Mouse (Mus musculus) limb, embryonic 13.5 days (tissue): Measurements from ENCODE around the gene Nav3. TPM values are rescaled to one million over a fixed set of nuclear protein-coding genes. Genes with fewer than 3 reads are reported as not detected.

Experiments
- ATAC-seq: fragments of 200-750 bp; cut with Nextera tagmentation; 2 replicates; pipeline ENCODE4 v1.8.0; 2017; ENCODE audit warnings: low read depth, moderate number of reproducible peaks, moderate TSS enrichment; ENCODE audit not compliant: low FRiP score
- H3K27ac ChIP-seq: fragments of 300-500 bp; sonication (generic); 2 replicates; pipeline ENCODE4 v1.5.1; 2015; ENCODE audit warnings: inconsistent platforms, mild to moderate bottlenecking, moderate library complexity
- H3K27me3 ChIP-seq: fragments of 300-500 bp; sonication (generic); 2 replicates; pipeline ENCODE4 v1.6.1; 2015; ENCODE audit warnings: mild to moderate bottlenecking, inconsistent platforms
- H3K36me3 ChIP-seq: fragments of 300-500 bp; sonication (generic); 2 replicates; pipeline ENCODE4 v1.6.1; 2015; ENCODE audit warnings: inconsistent platforms, mild to moderate bottlenecking, moderate library complexity
- H3K4me1 ChIP-seq: fragments of 300-500 bp; sonication (generic); 2 replicates; pipeline ENCODE4 v1.6.1; 2015; ENCODE audit warnings: inconsistent platforms
- H3K4me2 ChIP-seq: fragments of 300-500 bp; sonication (generic); replicated peaks from 2 replicates; pipeline ENCODE4 v1.6.1; 2015; ENCODE audit warnings: inconsistent platforms, mild to moderate bottlenecking, moderate library complexity
- H3K4me3 ChIP-seq: fragments of 300-500 bp; sonication (generic); 2 replicates; pipeline ENCODE4 v1.5.1; 2015; ENCODE audit warnings: moderate library complexity, mild to moderate bottlenecking, inconsistent platforms
- H3K9ac ChIP-seq: fragments of 300-500 bp; sonication (generic); 2 replicates; pipeline ENCODE4 v1.6.1; 2015; ENCODE audit warnings: mild to moderate bottlenecking, inconsistent platforms
- H3K9me3 ChIP-seq: fragments of 300-500 bp; sonication (generic); 2 replicates; pipeline ENCODE4 v1.6.1; 2016; ENCODE audit warnings: inconsistent platforms
- WGBS: fragments of 180-500 bp; shearing (Covaris S2); methylation state at CpG from one replicate; pipeline ENCODE4 v1.1.7; 2015; 5-methylcytosine and 5-hydroxymethylcytosine counted together
- polyA plus RNA-seq: library from polyadenylated mRNA; unstranded; fragments of >200 nt; fragmentation: Nextera tagmentation; extraction: Ambion mirVana; gene quantifications from 2 replicates; pipeline ENCODE4 v1.2.1, GENCODE M21; 2015

Nav3 gene
- polyA plus RNA-seq, 1 experiment from 2014 or later, result 5.5 TPM

DNA sequence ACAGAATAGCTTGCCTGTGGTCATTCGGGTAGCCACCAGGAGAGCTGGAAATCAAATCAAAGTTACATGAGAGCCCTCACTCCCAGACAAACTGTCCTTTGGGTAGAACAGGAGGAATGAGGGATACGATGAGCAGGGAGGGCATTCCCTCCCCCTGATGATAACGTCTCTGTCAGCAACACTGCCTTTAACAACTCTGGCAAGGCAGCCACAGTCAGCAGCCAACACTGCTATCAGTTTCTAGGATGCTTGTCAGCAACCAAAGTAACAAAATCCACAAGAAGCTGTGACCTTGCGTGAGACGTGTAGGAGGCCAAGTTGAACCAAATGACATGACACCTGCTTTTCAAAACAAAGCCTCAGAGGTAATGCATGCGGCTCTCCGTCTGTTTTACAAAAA, 103.9 kb downstream of the Nav3 start:
- WGBS, result 73% methylated on average over 7 of the region's 7 CpGs
- no peak overlapping the region for H3K4me3 ChIP-seq
- no peak for ATAC-seq
- H3K4me1 ChIP-seq, result no peaks in the 10 kb centered on the region
- no peak overlapping the region for H3K4me2 ChIP-seq
- no peak overlapping the region for H3K27ac ChIP-seq
- no peaks in the 10 kb centered on the region for H3K27me3 ChIP-seq
- no peak overlapping the region for H3K9ac ChIP-seq
- H3K9me3 ChIP-seq, result no peaks in the 10 kb centered on the region
- H3K36me3 ChIP-seq, result no peaks in the 10 kb centered on the region

GRCm38 (mm10) chr10:110330030-110330429, 126.0 kb downstream of the Nav3 start:
- no peak overlapping the region for H3K27ac ChIP-seq
- no peak overlapping the region for H3K9ac ChIP-seq
- no peak overlapping the region for H3K4me3 ChIP-seq
- no peaks in the 10 kb centered on the region for H3K36me3 ChIP-seq
- peaks cover 11% of the 10 kb centered on the region for H3K4me1 ChIP-seq
- WGBS, result 39% methylated on average over 5 of the region's 5 CpGs
- no peak overlapping the region for H3K4me2 ChIP-seq
- 0 out of 2 replicates have a peak, but pooled peaks have one; percentile 30 for ATAC-seq
- H3K9me3 ChIP-seq, result no peaks in the 10 kb centered on the region
- H3K27me3 ChIP-seq, result no peaks in the 10 kb centered on the region

GRCm38 (mm10) chr10:110329629-110330028, 126.4 kb downstream of the Nav3 start:
- H3K27me3 ChIP-seq, result no peaks in the 10 kb centered on the region
- H3K27ac ChIP-seq, result no peak overlapping the region
- peak; percentile 41; the same call in 1 of the 2 replicates for ATAC-seq
- H3K9ac ChIP-seq, result no peak overlapping the region
- peaks cover 11% of the 10 kb centered on the region for H3K4me1 ChIP-seq
- no peak overlapping the region for H3K4me2 ChIP-seq
- H3K9me3 ChIP-seq, result no peaks in the 10 kb centered on the region
- 23% methylated on average over 5 of the region's 5 CpGs for WGBS
- H3K36me3 ChIP-seq, result no peaks in the 10 kb centered on the region
- H3K4me3 ChIP-seq, result no peak overlapping the region

GRCm38 (mm10) chr10:110322082-110322632, 133.8 kb downstream of the Nav3 start:
- Histone ChIP-seq H3K27ac (no peak overlapping the region), H3K4me3 (no peak overlapping the region), H3K27me3 (no peaks in the 10 kb centered on the region), H3K4me1 (no peaks in the 10 kb centered on the region), H3K9me3 (no peaks in the 10 kb centered on the region), H3K4me2 (no peak overlapping the region), H3K9ac (no peak overlapping the region), H3K36me3 (no peaks in the 10 kb centered on the region)
- ATAC-seq, result no peak
- WGBS, result 53% methylated on average over 6 of the region's 6 CpGs

DNA sequence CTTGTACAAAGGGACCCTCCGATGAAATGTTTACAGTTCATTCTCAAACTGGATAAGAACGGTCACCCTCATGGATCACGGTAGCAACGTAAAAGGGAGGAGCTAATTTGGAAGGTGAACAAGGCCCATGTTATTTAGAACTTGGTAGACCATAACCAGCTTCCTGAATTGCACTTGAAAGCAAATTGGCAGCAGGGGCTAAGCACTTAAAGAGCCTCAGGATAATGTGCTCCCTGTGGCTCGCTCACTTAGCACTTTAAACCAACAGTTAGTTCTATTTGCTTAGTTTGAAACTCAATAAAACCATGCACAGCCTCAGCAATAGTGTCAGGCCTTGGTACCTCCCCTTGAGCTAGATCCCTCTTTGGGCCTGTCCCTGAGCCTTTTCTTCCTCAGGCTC, 138.7 kb downstream of the Nav3 start:
- no peak overlapping the region for H3K9ac ChIP-seq
- no peaks in the 10 kb centered on the region for H3K27me3 ChIP-seq
- H3K27ac ChIP-seq, result no peak overlapping the region
- no peak overlapping the region for H3K4me2 ChIP-seq
- H3K36me3 ChIP-seq, result no peaks in the 10 kb centered on the region
- ATAC-seq, result no peak
- H3K9me3 ChIP-seq, result 0 out of 2 replicates have a peak, but pooled peaks cover 3% of the 10 kb centered on the region
- no peaks in the 10 kb centered on the region for H3K4me1 ChIP-seq
- 40% methylated on average over 5 of the region's 5 CpGs for WGBS
- H3K4me3 ChIP-seq, result no peak overlapping the region

GRCm38 (mm10) chr10:110314525-110314924, 141.5 kb downstream of the Nav3 start:
- 59% methylated on average over 5 of the region's 5 CpGs for WGBS
- ATAC-seq, result no peak

GRCm38 (mm10) chr10:110313959-110314358, 142.0 kb downstream of the Nav3 start:
- Histone ChIP-seq H3K4me1 (no peaks in the 10 kb centered on the region), H3K27me3 (no peaks in the 10 kb centered on the region), H3K9me3 (0 out of 2 replicates have a peak, but pooled peaks cover 4% of the 10 kb centered on the region), H3K27ac (no peak overlapping the region), H3K9ac (no peak overlapping the region), H3K36me3 (no peaks in the 10 kb centered on the region), H3K4me3 (no peak overlapping the region), H3K4me2 (no peak overlapping the region)
- WGBS, result 87% methylated on average over 7 of the region's 7 CpGs
- ATAC-seq, result no peak

More at GRCm38 (mm10) chr10:110314525-110314924, 141.5 kb downstream of the Nav3 start:
- no peak overlapping the region for H3K4me2 ChIP-seq
- H3K27me3 ChIP-seq, result no peaks in the 10 kb centered on the region
- H3K4me1 ChIP-seq, result no peaks in the 10 kb centered on the region
- no peaks in the 10 kb centered on the region for H3K36me3 ChIP-seq
- H3K4me3 ChIP-seq, result no peak overlapping the region
- no peak overlapping the region for H3K9ac ChIP-seq
- H3K9me3 ChIP-seq, result 0 out of 2 replicates have a peak, but pooled peaks cover 4% of the 10 kb centered on the region
- no peak overlapping the region for H3K27ac ChIP-seq

GRCm38 (mm10) chr10:110309511-110309910, 146.5 kb downstream of the Nav3 start:
- 80% methylated on average over 4 of the region's 4 CpGs for WGBS
- ATAC-seq, result no peak
- H3K4me1 ChIP-seq, result no peaks in the 10 kb centered on the region
- no peaks in the 10 kb centered on the region for H3K27me3 ChIP-seq
- H3K4me2 ChIP-seq, result no peak overlapping the region
- no peak overlapping the region for H3K9ac ChIP-seq
- no peak overlapping the region for H3K27ac ChIP-seq
- no peaks in the 10 kb centered on the region for H3K36me3 ChIP-seq
- 0 out of 2 replicates have a peak, but pooled peaks cover 4% of the 10 kb centered on the region for H3K9me3 ChIP-seq
- H3K4me3 ChIP-seq, result no peak overlapping the region

DNA sequence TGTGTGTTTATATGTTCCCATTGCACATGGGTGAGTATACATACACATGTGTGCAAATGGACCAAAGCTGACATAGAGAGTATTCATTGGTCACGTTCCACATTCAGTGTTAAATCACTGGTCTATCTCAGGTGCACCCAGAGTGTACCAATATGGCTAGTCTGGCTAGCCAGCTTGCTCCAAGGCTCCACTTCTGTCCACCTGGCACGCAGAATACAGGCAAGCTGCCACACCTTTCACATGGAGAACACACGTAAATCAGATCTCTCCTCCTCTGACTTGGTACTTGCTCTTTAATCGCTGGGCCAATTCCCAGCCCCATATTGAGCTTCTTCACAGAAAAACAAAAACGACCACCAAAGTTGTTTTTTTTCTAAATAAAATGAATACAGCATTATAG, 150.4 kb downstream of the Nav3 start:
- Histone ChIP-seq H3K9ac (no peak overlapping the region), H3K36me3 (no peaks in the 10 kb centered on the region), H3K27ac (no peak overlapping the region), H3K27me3 (no peaks in the 10 kb centered on the region), H3K9me3 (no peaks in the 10 kb centered on the region), H3K4me2 (no peak overlapping the region), H3K4me1 (no peaks in the 10 kb centered on the region), H3K4me3 (no peak overlapping the region)
- 78% methylated on average over 5 of the region's 5 CpGs for WGBS
- no peak for ATAC-seq

DNA sequence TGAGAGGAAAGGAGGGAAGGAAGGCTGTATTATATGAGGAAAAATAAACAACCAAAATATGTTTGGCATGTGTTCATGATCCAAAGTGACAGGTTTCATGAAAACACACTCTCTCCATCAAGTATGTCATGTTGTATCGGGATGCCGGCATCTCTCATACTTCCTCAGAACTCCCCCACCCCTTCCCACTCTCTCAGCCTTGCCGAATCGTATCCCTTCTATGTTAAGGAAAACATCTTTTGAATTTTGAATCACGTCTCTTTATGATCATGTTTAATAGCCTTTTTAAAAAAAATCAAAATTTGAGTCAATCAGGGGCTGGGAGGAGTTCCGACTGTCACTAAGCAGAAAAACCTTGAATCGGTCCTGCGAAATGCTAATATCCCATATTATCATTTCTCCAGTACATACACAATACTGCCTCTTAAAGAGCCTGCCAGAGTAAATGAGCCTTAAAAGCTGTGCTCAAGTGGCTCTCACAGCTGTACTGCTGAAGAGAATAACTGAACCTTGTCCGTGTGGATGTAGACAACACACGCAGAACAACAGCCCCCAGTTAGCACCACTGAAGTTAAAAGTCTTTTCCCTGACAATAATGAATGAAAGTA, 165.9 kb downstream of the Nav3 start:
- no peaks in the 10 kb centered on the region for H3K36me3 ChIP-seq
- H3K9ac ChIP-seq, result no peak overlapping the region
- H3K27ac ChIP-seq, result no peak overlapping the region
- no peak for ATAC-seq
- no peaks in the 10 kb centered on the region for H3K9me3 ChIP-seq
- H3K27me3 ChIP-seq, result no peaks in the 10 kb centered on the region
- H3K4me1 ChIP-seq, result no peaks in the 10 kb centered on the region
- 89% methylated on average over 10 of the region's 10 CpGs for WGBS
- H3K4me3 ChIP-seq, result no peak overlapping the region
- no peak overlapping the region for H3K4me2 ChIP-seq

GRCm38 (mm10) chr10:110283879-110284278, 172.1 kb downstream of the Nav3 start:
- Histone ChIP-seq H3K9me3 (no peaks in the 10 kb centered on the region), H3K4me1 (no peaks in the 10 kb centered on the region), H3K36me3 (no peaks in the 10 kb centered on the region), H3K4me3 (no peak overlapping the region), H3K9ac (no peak overlapping the region), H3K27ac (no peak overlapping the region), H3K27me3 (no peaks in the 10 kb centered on the region), H3K4me2 (no peak overlapping the region)
- no peak for ATAC-seq
- WGBS, result 76% methylated on average over 3 of the region's 3 CpGs

GRCm38 (mm10) chr10:110272818-110273217, 183.2 kb downstream of the Nav3 start:
- 95% methylated on average over 2 of the region's 2 CpGs for WGBS
- Histone ChIP-seq H3K4me1 (no peaks in the 10 kb centered on the region), H3K36me3 (no peaks in the 10 kb centered on the region), H3K9ac (no peak overlapping the region), H3K27ac (no peak overlapping the region), H3K4me2 (no peak overlapping the region), H3K9me3 (no peaks in the 10 kb centered on the region), H3K4me3 (no peak overlapping the region), H3K27me3 (no peaks in the 10 kb centered on the region)
- ATAC-seq, result no peak

GRCm38 (mm10) chr10:110270561-110270960, 185.4 kb downstream of the Nav3 start:
- H3K27ac ChIP-seq, result no peak overlapping the region
- no peak overlapping the region for H3K4me3 ChIP-seq
- WGBS, result 87% methylated on average over 1 of the region's 1 CpGs
- H3K4me2 ChIP-seq, result no peak overlapping the region
- H3K4me1 ChIP-seq, result no peaks in the 10 kb centered on the region
- no peaks in the 10 kb centered on the region for H3K36me3 ChIP-seq
- H3K9ac ChIP-seq, result no peak overlapping the region
- ATAC-seq, result no peak
- no peaks in the 10 kb centered on the region for H3K9me3 ChIP-seq
- no peaks in the 10 kb centered on the region for H3K27me3 ChIP-seq
